Mouse (Mus musculus) cerebellum, adult 2 months (tissue): ENCODE results near the gene Gm9936.

Experiments used
- CTCF ChIP-seq: fragments of 200-500 bp; IDR thresholded peaks from 2 replicates; pipeline ENCODE4 v1.5.1; 2011; ENCODE audit warnings: low read depth, mild to moderate bottlenecking, control low read depth, low read length, moderate library complexity, borderline replicate concordance; ENCODE audit not compliant: insufficient read depth
- POLR2A ChIP-seq: fragments of 200-500 bp; IDR thresholded peaks from 2 replicates; pipeline ENCODE4 v1.6.1; 2011; ENCODE audit warnings: low read length, control low read depth, borderline replicate concordance; ENCODE audit not compliant: insufficient read depth

- no peak for TF ChIP-seq CTCF
- TF ChIP-seq POLR2A: no peak
These were observed 40.4 kb downstream of the Gm9936 start for GRCm38 (mm10) chr5:114818124-114818523.
